Mouse (Mus musculus) B cell, adult 2 months (primary cell): Measurements from ENCODE around the gene Tssc4.
A peak's percentile ranks its signal among the peaks of the same experiment; 100 is the strongest.

Experiments used
- DNase-seq, 2 experiments: peaks; one replicate each; pipeline ENCODE4 v3.0.0; 2022

The Tssc4 gene

GRCm38 (mm10) chr7:143046358-143046757, 22.7 kb upstream of the Tssc4 start:
- peak; percentile 45 to 48 for DNase-seq

GRCm38 (mm10) chr7:143049331-143049730, 19.7 kb upstream of the Tssc4 start:
- DNase-seq, result no peak

GRCm38 (mm10) chr7:143049841-143050816, 18.9 kb upstream of the Tssc4 start:
- peak; percentile 29 to 36 for DNase-seq

- no peak for DNase-seq
These were observed 17.7 kb upstream of the Tssc4 start for GRCm38 (mm10) chr7:143051316-143051715.

- DNase-seq, result peak; percentile 95
These were observed 16.4 kb upstream of the Tssc4 start, which contains the start of gene Cd81 for GRCm38 (mm10) chr7:143052626-143053007. Cd81 (plus strand) TSS chr7:143052739.

- peak; percentile 59 to 60 for DNase-seq
These were observed 15.8 kb upstream of the Tssc4 start for GRCm38 (mm10) chr7:143053008-143053899.

GRCm38 (mm10) chr7:143053961-143054611, 15.0 kb upstream of the Tssc4 start:
- no peak for DNase-seq

- DNase-seq, result no peak
These were observed 14.5 kb upstream of the Tssc4 start for GRCm38 (mm10) chr7:143054612-143054965.

- DNase-seq, result no peak
These were observed 14.0 kb upstream of the Tssc4 start for GRCm38 (mm10) chr7:143055001-143055400.

- no peak for DNase-seq
These were observed 13.4 kb upstream of the Tssc4 start for GRCm38 (mm10) chr7:143055499-143056186.

- no peak for DNase-seq
These were observed 12.0 kb upstream of the Tssc4 start for GRCm38 (mm10) chr7:143057023-143057422.

- DNase-seq, result no peak
These were observed 11.3 kb upstream of the Tssc4 start for GRCm38 (mm10) chr7:143057667-143058220.

GRCm38 (mm10) chr7:143058221-143058697, 10.8 kb upstream of the Tssc4 start:
- no peak for DNase-seq

GRCm38 (mm10) chr7:143059202-143059870, 9.7 kb upstream of the Tssc4 start:
- DNase-seq, result no peak

- DNase-seq, result no peak
These were observed 6.3 kb upstream of the Tssc4 start for GRCm38 (mm10) chr7:143062704-143063103.

- no peak for DNase-seq
These were observed 4.8 kb upstream of the Tssc4 start for GRCm38 (mm10) chr7:143064226-143064625.

- no peak for DNase-seq
These were observed 3.4 kb upstream of the Tssc4 start for GRCm38 (mm10) chr7:143065692-143066091.

- no peak for DNase-seq
These were observed 1.6 kb upstream of the Tssc4 start for GRCm38 (mm10) chr7:143067469-143067868.

GRCm38 (mm10) chr7:143067897-143068296, 1.2 kb upstream of the Tssc4 start:
- DNase-seq, result no peak

- no peak for DNase-seq
These were observed 650 bp upstream of the Tssc4 start for GRCm38 (mm10) chr7:143068316-143068881.
